Mouse (Mus musculus) heart, adult 8-10 months (tissue): ENCODE data around the gene Ccdc28b. TPM values are rescaled to one million over a fixed set of nuclear protein-coding genes. Genes with fewer than 3 reads are reported as not detected.
A peak's percentile ranks its signal among the peaks of the same experiment; 100 is the strongest.

Experiments used
- DNase-seq: peaks from one replicate; pipeline ENCODE4 v3.0.0; 2022; ENCODE audit warnings: low spot score
- total RNA-seq, 4 experiments: library from RNA; stranded (reverse); gene quantifications; 2 replicates each; pipeline ENCODE4 v1.2.4; 2022

Gene Ccdc28b
- total RNA-seq, 4 experiments from 2014 or later: 11.9 to 20.3 (median 14.6) TPM

GRCm38 (mm10) chr4:129622803-129623535 lies 778 bp downstream of the Ccdc28b start:
- DNase-seq: no peak

- no peak for DNase-seq
Measured at GRCm38 (mm10) chr4:129622120-129622802, 1.5 kb downstream of the Ccdc28b start.

- DNase-seq: peak; percentile 78
Measured at GRCm38 (mm10) chr4:129621283-129621841, 2.4 kb downstream of the Ccdc28b start.

- no peak for DNase-seq
Measured at GRCm38 (mm10) chr4:129620419-129621282, 3.1 kb downstream of the Ccdc28b start.

GRCm38 (mm10) chr4:129618786-129619691 lies 4.7 kb downstream of the Ccdc28b start, which contains the start of gene Iqcc:
Iqcc (minus strand) TSS chr4:129619099.
- DNase-seq: peak; percentile 97

GRCm38 (mm10) chr4:129618031-129618430 lies 5.7 kb downstream of the Ccdc28b start:
- no peak for DNase-seq

GRCm38 (mm10) chr4:129617121-129617641 lies 6.6 kb downstream of the Ccdc28b start:
- no peak for DNase-seq

- no peak for DNase-seq
Measured at GRCm38 (mm10) chr4:129616631-129617030, 7.1 kb downstream of the Ccdc28b start.

GRCm38 (mm10) chr4:129615801-129616290 lies 7.9 kb downstream of the Ccdc28b start:
- no peak for DNase-seq

GRCm38 (mm10) chr4:129614093-129614492 lies 9.7 kb downstream of the Ccdc28b start, which contains the start of gene Dcdc2b:
Dcdc2b (minus strand) TSS chr4:129614257.
- DNase-seq: no peak

- no peak for DNase-seq
Measured at GRCm38 (mm10) chr4:129610472-129610871, 13.3 kb downstream of the Ccdc28b start.

- no peak for DNase-seq
Measured at GRCm38 (mm10) chr4:129610026-129610425, 13.7 kb downstream of the Ccdc28b start.

GRCm38 (mm10) chr4:129609139-129609631 lies 14.6 kb downstream of the Ccdc28b start:
- DNase-seq: no peak

GRCm38 (mm10) chr4:129608426-129609025 lies 15.2 kb downstream of the Ccdc28b start:
- peak; percentile 79 for DNase-seq

- DNase-seq: peak; percentile 87
Measured at GRCm38 (mm10) chr4:129600233-129601158, 23.3 kb downstream of the Ccdc28b start, which contains the start of the genes Eif3i and Tmem234. Eif3i (minus strand) TSS chr4:129600648. Tmem234 (plus strand) TSS chr4:129600668.

- DNase-seq: no peak
Measured at GRCm38 (mm10) chr4:129588865-129589264, 34.9 kb downstream of the Ccdc28b start.

GRCm38 (mm10) chr4:129586943-129587342 lies 36.8 kb downstream of the Ccdc28b start:
- DNase-seq: no peak

- no peak for DNase-seq
Measured at GRCm38 (mm10) chr4:129585773-129586172, 38.0 kb downstream of the Ccdc28b start.
